Mouse (Mus musculus): ENCODE results near the gene Unc5a.

DNA sequence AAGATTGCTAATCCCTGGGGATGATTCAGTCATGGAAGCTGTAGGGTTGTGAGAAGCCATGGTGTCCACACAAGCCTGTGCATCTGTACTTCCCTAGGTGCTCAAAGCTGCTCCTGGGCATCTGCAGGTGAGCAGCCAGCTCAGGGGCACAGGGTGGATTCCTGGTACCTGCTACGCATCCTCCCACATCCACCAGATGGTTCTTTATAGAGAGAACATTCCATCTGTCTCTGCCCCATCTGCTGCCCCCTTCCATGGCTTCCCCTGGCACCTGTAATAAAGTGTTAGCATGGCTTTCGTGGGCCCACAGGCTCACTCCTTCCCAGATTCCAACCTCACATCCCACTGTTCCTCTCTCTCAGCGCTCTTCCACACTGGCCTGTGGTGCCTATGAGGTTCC lies 10.7 kb upstream of the Unc5a start:
- TF ChIP-seq CTCF (IDR thresholded peaks at IDR 0.05; ENCODE audit: control insufficient read depth, insufficient read depth, insufficient read length) (no peak), MAX (IDR thresholded peaks at IDR 0.05) (no peak), MYOD1 (IDR thresholded peaks at IDR 0.05; ENCODE audit: control insufficient read depth, insufficient read length, low read depth) (no peak), MYOG (IDR thresholded peaks at IDR 0.05; ENCODE audit: control insufficient read depth, extremely low read depth, insufficient read length) (no peak), USF1 (IDR thresholded peaks at IDR 0.05; ENCODE audit: low read depth) (no peak)

All from C2C12 (cell line).